Mouse (Mus musculus) liver, adult 2 months (tissue): ENCODE measurements around the gene Syt8.

Experiments used
- CTCF ChIP-seq: fragments of 200-500 bp; IDR thresholded peaks from 2 replicates; pipeline ENCODE4 v1.5.1; 2011; ENCODE audit warnings: low read depth, low read length, control low read depth
- POLR2A ChIP-seq: fragments of 200-500 bp; IDR thresholded peaks from 2 replicates; pipeline ENCODE4 v1.6.1; 2011; ENCODE audit warnings: low read length, control low read depth; ENCODE audit not compliant: insufficient read depth; ENCODE audit errors: extremely low read depth

- TF ChIP-seq CTCF (no peak), POLR2A (no peak)
Observed at GRCm38 (mm10) chr7:142433623-142434022, 1.0 kb upstream of the Syt8 start.
